Mouse (Mus musculus) T-cell, adult 2 months (primary cell): ENCODE data around the gene H13.

ENCODE experiments used
- DNase-seq: peaks from one replicate; pipeline ENCODE4 v3.0.0; 2022; ENCODE audit warnings: low spot score

H13 gene

GRCm38 (mm10) chr2:152703596-152704255, 34.5 kb downstream of the H13 start:
- DNase-seq: no peak

- DNase-seq: no peak
Observed at GRCm38 (mm10) chr2:152704256-152704605, 35.0 kb downstream of the H13 start.

GRCm38 (mm10) chr2:152704811-152705370, 35.6 kb downstream of the H13 start:
- DNase-seq: no peak

- no peak for DNase-seq
Observed at GRCm38 (mm10) chr2:152705993-152706571, 36.8 kb downstream of the H13 start.

- DNase-seq: no peak
Observed at GRCm38 (mm10) chr2:152707186-152707585, 37.9 kb downstream of the H13 start.

- no peak for DNase-seq
Observed at GRCm38 (mm10) chr2:152707627-152708026, 38.4 kb downstream of the H13 start.

- DNase-seq: no peak
Observed at GRCm38 (mm10) chr2:152709066-152709465, 39.8 kb downstream of the H13 start.

- DNase-seq: no peak
Observed at GRCm38 (mm10) chr2:152716241-152716772, 47.0 kb downstream of the H13 start.

GRCm38 (mm10) chr2:152717652-152718051, 48.4 kb downstream of the H13 start:
- no peak for DNase-seq

GRCm38 (mm10) chr2:152718076-152718475, 48.8 kb downstream of the H13 start:
- no peak for DNase-seq

GRCm38 (mm10) chr2:152723651-152724331, 54.5 kb downstream of the H13 start:
- no peak for DNase-seq

- DNase-seq: no peak
Observed at GRCm38 (mm10) chr2:152724332-152724723, 55.1 kb downstream of the H13 start.

GRCm38 (mm10) chr2:152725178-152725750, 56.0 kb downstream of the H13 start:
- DNase-seq: no peak

- no peak for DNase-seq
Observed at GRCm38 (mm10) chr2:152726213-152726612, 57.0 kb downstream of the H13 start.

- no peak for DNase-seq
Observed at GRCm38 (mm10) chr2:152726751-152727335, 57.6 kb downstream of the H13 start.

- no peak for DNase-seq
Observed at GRCm38 (mm10) chr2:152727795-152728510, 58.7 kb downstream of the H13 start.

- no peak for DNase-seq
Observed at GRCm38 (mm10) chr2:152728594-152728993, 59.3 kb downstream of the H13 start.

GRCm38 (mm10) chr2:152729013-152729635, 59.9 kb downstream of the H13 start:
- DNase-seq: no peak

GRCm38 (mm10) chr2:152729636-152730020, 60.4 kb downstream of the H13 start:
- no peak for DNase-seq

- DNase-seq: peak; percentile 22
Observed at GRCm38 (mm10) chr2:152733201-152733600, 63.9 kb downstream of the H13 start.

- no peak for DNase-seq
Observed at GRCm38 (mm10) chr2:152734501-152734900, 65.2 kb downstream of the H13 start.
